Mouse (Mus musculus) liver, embryonic 15.5 days (tissue): ENCODE data around the gene Snx32. TPM values are rescaled to one million over a fixed set of nuclear protein-coding genes. Genes with fewer than 3 reads are reported as not detected.

ENCODE experiments used
- ATAC-seq: fragments of 200-750 bp; cut with Nextera tagmentation; 2 replicates; pipeline ENCODE4 v1.8.0; 2017; ENCODE audit warnings: moderate number of reproducible peaks, mild to moderate bottlenecking, moderate library complexity; ENCODE audit not compliant: insufficient read depth
- H3K27ac ChIP-seq: fragments of 300-500 bp; sonication (generic); replicated peaks from 2 replicates; pipeline ENCODE4 v1.5.1; 2015; ENCODE audit warnings: mild to moderate bottlenecking, inconsistent platforms
- H3K27me3 ChIP-seq: fragments of 300-500 bp; sonication (generic); 2 replicates; pipeline ENCODE4 v1.6.1; 2015; ENCODE audit warnings: mild to moderate bottlenecking, inconsistent platforms
- H3K36me3 ChIP-seq: fragments of 300-500 bp; sonication (generic); replicated peaks from 2 replicates; pipeline ENCODE4 v1.6.1; 2015; ENCODE audit warnings: moderate library complexity, mild to moderate bottlenecking, inconsistent platforms
- H3K4me1 ChIP-seq: fragments of 300-500 bp; sonication (generic); replicated peaks from 2 replicates; pipeline ENCODE4 v1.6.1; 2015; ENCODE audit warnings: inconsistent platforms
- H3K4me2 ChIP-seq: fragments of 300-500 bp; sonication (generic); 2 replicates; pipeline ENCODE4 v1.6.1; 2015; ENCODE audit warnings: moderate library complexity, mild to moderate bottlenecking, inconsistent platforms
- H3K4me3 ChIP-seq: fragments of 300-500 bp; sonication (generic); replicated peaks from 2 replicates; pipeline ENCODE4 v1.5.1; 2015; ENCODE audit warnings: mild to moderate bottlenecking, inconsistent platforms
- H3K9ac ChIP-seq: fragments of 300-500 bp; sonication (generic); 2 replicates; pipeline ENCODE4 v1.6.1; 2015; ENCODE audit warnings: moderate library complexity, mild to moderate bottlenecking, inconsistent platforms
- H3K9me3 ChIP-seq: fragments of 300-500 bp; sonication (generic); replicated peaks from 2 replicates; pipeline ENCODE4 v1.6.1; 2016; ENCODE audit warnings: inconsistent platforms
- WGBS: fragments of 180-500 bp; shearing (Covaris S2); methylation state at CpG from one replicate; pipeline ENCODE4 v1.1.7; 2015; ENCODE audit warnings: mixed read lengths; ENCODE audit not compliant: insufficient replicate concordance; 5-methylcytosine and 5-hydroxymethylcytosine counted together
- polyA plus RNA-seq: library from polyadenylated mRNA; unstranded; fragments of >200 nt; fragmentation: Nextera tagmentation; extraction: Ambion mirVana; gene quantifications from 2 replicates; pipeline ENCODE4 v1.2.1, GENCODE M21; 2015

Gene Snx32
- polyA plus RNA-seq, 1 experiment from 2014 or later: 7.0 TPM

DNA sequence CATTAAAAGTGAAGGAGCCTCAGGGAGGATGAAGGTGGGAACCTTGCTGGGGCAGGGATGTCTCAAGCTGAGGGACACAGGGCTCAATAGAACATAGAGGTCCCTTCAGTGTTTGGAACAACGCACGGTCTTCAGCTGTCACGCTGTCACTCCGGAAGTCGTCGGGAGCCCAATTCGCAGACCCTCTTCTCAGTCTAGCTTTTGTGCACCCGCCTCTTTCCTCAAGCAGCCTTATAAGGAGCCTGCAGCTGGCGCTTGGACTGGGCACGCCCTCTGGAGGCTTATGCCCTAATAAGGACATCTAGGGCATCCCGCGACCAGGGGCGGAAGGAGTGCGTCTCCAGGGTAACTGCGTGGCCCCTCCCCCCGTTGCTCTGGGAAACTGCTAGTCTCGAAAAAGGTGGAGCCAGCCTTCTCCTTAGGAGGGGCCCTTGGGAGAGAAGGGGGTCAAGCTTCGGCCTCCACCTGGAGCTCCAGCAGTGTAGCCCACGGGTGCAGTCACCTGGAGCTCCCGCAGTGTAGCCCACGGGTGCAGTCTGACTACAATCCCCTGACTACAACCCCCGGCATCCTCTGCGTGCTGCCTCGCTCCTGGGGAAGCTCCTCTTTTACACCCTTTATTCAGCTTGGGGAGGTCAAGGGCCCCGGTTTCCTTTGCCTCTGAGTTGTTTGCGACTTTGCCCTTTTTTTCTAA is 21.3 kb downstream of the Snx32 start:
- Histone ChIP-seq H3K4me2 (peak overlapping the region; percentile 97), H3K4me3 (peak overlapping the region; percentile 64), H3K36me3 (peaks cover 39% of the 10 kb centered on the region), H3K9ac (peak overlapping the region; percentile 76), H3K4me1 (peaks cover 58% of the 10 kb centered on the region), H3K27me3 (no peaks in the 10 kb centered on the region), H3K9me3 (no peaks in the 10 kb centered on the region), H3K27ac (peak overlapping the region; percentile 99)
- peak; percentile 73 for ATAC-seq
- WGBS: 0% methylated on average over 26 of the region's 26 CpGs

DNA sequence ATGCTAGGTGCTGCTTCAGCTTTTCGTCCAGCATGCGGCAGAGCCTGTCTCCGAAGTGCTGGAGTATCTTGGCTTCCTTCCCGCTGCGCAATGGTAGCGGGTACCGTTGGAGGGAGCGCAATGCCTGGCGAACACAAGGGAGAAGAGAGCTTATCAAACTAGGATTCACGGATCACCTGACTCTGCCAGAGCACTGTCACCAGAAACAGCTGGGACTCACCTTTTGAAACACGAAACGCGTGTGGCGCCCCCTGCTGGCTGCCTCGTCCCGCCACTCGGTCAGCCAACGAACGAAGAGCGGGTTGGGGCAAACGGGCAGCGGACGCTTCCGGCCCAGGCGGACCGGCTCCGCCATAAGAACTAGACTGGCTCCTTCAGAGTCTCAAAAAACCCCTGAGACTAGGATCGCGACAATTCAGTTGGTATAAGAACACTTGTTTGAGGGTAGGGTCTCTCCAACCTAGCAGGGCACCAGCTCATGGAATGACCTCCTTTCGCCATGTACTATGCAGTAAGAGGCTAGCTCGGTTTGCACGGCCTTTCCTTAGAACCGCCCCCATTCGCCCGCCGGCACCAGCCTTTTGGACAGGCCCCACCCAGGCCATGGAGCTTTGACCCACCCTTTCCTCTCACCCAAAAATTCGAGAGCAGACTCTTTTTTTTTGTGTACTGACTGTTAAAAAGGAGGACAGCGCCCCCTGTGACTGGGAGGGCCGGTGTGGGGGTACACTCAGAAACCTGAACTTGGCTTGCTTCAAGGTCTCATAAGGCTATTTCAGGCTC is 22.4 kb downstream of the Snx32 start, which contains the start of gene Mus81:
TSS of gene Mus81 (minus strand) at position 635 of the 783 bp plus-strand sequence.
- peaks cover 63% of the 10 kb centered on the region for H3K4me1 ChIP-seq

DNA sequence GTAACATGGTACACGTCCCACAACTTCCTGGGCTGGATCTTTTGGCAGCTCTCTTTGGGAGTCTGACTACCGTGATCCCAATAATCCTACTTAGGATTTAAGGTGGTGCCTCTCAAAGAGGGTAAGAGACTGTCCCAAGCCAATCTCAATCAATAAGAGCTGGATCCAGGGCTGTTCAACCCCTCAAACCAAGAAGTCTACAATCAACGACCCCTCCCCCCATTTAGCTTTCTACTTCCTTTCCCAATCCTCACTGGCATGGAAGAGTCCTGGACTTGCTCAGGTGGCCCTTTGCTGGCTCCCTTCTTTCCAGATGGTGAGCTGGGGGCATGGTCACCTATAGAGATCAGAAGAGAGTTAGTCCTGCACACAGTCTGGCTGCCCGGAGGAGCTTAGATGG is 23.6 kb downstream of the Snx32 start:
- peak overlapping the region; percentile 76; the same call in 1 of the 2 replicates for H3K9ac ChIP-seq
- no peaks in the 10 kb centered on the region for H3K27me3 ChIP-seq
- no peak for ATAC-seq
- peaks cover 52% of the 10 kb centered on the region for H3K4me1 ChIP-seq
- 73% methylated on average over 4 of the region's 4 CpGs for WGBS
- H3K36me3 ChIP-seq: peaks cover 31% of the 10 kb centered on the region
- H3K4me3 ChIP-seq: peak overlapping the region; percentile 64
- H3K27ac ChIP-seq: no peak overlapping the region; the same call in 1 of the 2 replicates
- H3K4me2 ChIP-seq: peak overlapping the region; percentile 97
- no peaks in the 10 kb centered on the region for H3K9me3 ChIP-seq

More for the DNA sequence above, 22.4 kb downstream of the Snx32 start, which contains the start of gene Mus81:
- peak; percentile 74 for ATAC-seq
- under 1% methylated on average over 39 of the region's 39 CpGs for WGBS
- peak within 1 kb of the TSS; percentile 64 for H3K4me3 ChIP-seq
- H3K9me3 ChIP-seq: no peaks in the 10 kb centered on the region
- H3K27me3 ChIP-seq: no peaks in the 10 kb centered on the region
- H3K36me3 ChIP-seq: peaks cover 37% of the 10 kb centered on the region
- peak within 1 kb of the TSS; percentile 99 for H3K27ac ChIP-seq
- H3K9ac ChIP-seq: peak within 1 kb of the TSS; percentile 76
- H3K4me2 ChIP-seq: peak within 1 kb of the TSS; percentile 97

DNA sequence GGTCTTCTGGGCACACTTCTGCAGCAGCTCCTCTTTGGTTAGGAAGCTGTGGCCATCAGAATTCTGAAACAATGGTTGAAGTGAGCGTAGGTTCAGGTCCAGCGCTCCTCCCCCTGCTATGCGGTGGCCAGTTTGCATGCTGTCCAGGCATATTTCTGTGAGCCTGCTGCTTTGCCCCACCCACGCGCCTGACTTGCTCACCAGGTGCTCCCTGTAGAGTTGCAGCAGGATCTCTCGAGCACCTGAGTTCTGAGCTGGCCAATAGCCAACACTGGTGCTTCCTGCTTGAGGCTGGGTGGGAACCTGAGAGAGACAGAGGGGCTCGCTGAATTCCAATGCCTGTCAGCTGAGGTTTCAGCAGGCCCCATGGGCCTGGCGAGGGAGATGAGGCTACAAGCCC is 24.1 kb downstream of the Snx32 start:
- Histone ChIP-seq H3K4me2 (no peak overlapping the region), H3K4me1 (peaks cover 49% of the 10 kb centered on the region), H3K27ac (no peak overlapping the region), H3K4me3 (no peak overlapping the region), H3K9ac (no peak overlapping the region), H3K36me3 (peaks cover 33% of the 10 kb centered on the region), H3K27me3 (no peaks in the 10 kb centered on the region), H3K9me3 (no peaks in the 10 kb centered on the region)
- no peak for ATAC-seq
- 82% methylated on average over 8 of the region's 8 CpGs for WGBS

DNA sequence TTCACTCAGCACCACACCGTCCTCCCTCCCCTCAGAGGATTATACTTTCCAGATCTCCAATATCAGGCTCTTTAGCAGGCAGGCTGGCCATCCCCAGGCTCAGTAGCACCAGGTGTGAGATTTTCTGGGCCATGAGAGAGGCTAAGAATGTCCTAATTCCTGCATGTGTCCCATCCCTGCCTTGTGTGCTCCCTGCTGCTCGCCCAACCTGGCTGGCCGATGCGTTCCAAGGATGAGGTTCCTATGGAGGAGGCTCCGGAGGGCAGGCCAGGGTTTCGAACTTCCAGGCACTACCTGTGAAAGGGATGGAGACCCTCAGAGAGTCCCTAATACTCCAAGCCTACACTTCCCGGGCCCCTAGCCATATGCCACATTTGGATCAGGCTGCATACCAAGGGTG is 24.5 kb downstream of the Snx32 start:
- 79% methylated on average over 7 of the region's 7 CpGs for WGBS

DNA sequence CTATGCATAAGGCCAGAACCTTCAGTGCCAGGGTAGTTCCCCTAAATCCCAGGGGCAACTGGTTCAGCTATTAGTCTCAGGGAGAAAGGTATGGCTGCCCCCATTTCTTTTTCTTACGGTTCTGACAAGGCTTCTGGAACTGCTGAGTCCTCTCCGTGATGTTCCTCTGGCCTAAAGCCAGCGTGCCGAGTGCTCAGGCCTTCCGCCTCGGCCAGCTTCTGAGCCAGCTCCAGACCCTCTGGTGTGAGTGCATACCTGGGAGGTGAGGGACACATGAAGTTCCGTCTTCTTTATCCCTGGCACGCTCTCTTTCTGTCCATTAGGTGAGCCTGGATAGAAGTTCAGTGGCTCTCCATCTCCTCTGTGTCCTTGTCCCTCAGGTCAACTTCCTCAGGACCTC is 25.0 kb downstream of the Snx32 start:
- H3K36me3 ChIP-seq: peaks cover 33% of the 10 kb centered on the region
- no peak overlapping the region for H3K27ac ChIP-seq
- H3K9me3 ChIP-seq: no peaks in the 10 kb centered on the region
- no peaks in the 10 kb centered on the region for H3K27me3 ChIP-seq
- peaks cover 46% of the 10 kb centered on the region for H3K4me1 ChIP-seq
- H3K4me3 ChIP-seq: no peak overlapping the region
- WGBS: 89% methylated on average over 8 of the region's 8 CpGs
- no peak overlapping the region for H3K4me2 ChIP-seq
- no peak overlapping the region for H3K9ac ChIP-seq
- ATAC-seq: no peak

More for the DNA sequence above, 24.5 kb downstream of the Snx32 start:
- Histone ChIP-seq H3K9me3 (no peaks in the 10 kb centered on the region), H3K4me3 (no peak overlapping the region), H3K27ac (no peak overlapping the region), H3K9ac (no peak overlapping the region), H3K36me3 (peaks cover 33% of the 10 kb centered on the region), H3K4me1 (peaks cover 46% of the 10 kb centered on the region), H3K4me2 (no peak overlapping the region), H3K27me3 (no peaks in the 10 kb centered on the region)
- no peak for ATAC-seq

DNA sequence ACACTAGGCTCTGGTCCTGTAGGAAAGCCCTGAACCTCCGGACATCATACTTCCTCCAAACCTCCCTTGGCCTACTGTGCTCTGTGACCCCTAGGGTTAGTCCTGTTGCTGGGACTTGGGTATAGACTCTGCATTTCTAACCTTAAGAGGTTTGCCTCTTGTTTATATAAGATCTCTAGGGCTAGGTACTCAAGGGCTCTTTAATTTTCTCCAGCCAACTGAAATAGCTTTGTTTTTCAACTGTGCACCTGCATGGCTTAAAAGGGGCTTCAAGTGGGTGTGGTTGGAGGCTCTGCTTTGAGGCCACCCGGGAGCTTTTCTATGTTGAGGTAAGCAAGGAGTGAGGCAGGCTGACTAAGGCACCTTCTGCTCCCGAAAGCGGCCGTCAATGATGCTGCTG is 25.8 kb downstream of the Snx32 start:
- H3K4me1 ChIP-seq: peaks cover 39% of the 10 kb centered on the region
- no peak for ATAC-seq
- no peaks in the 10 kb centered on the region for H3K27me3 ChIP-seq
- H3K4me3 ChIP-seq: no peak overlapping the region
- no peak overlapping the region for H3K9ac ChIP-seq
- H3K27ac ChIP-seq: no peak overlapping the region
- H3K4me2 ChIP-seq: no peak overlapping the region
- WGBS: 79% methylated on average over 5 of the region's 5 CpGs
- no peaks in the 10 kb centered on the region for H3K9me3 ChIP-seq
- peaks cover 33% of the 10 kb centered on the region for H3K36me3 ChIP-seq

DNA sequence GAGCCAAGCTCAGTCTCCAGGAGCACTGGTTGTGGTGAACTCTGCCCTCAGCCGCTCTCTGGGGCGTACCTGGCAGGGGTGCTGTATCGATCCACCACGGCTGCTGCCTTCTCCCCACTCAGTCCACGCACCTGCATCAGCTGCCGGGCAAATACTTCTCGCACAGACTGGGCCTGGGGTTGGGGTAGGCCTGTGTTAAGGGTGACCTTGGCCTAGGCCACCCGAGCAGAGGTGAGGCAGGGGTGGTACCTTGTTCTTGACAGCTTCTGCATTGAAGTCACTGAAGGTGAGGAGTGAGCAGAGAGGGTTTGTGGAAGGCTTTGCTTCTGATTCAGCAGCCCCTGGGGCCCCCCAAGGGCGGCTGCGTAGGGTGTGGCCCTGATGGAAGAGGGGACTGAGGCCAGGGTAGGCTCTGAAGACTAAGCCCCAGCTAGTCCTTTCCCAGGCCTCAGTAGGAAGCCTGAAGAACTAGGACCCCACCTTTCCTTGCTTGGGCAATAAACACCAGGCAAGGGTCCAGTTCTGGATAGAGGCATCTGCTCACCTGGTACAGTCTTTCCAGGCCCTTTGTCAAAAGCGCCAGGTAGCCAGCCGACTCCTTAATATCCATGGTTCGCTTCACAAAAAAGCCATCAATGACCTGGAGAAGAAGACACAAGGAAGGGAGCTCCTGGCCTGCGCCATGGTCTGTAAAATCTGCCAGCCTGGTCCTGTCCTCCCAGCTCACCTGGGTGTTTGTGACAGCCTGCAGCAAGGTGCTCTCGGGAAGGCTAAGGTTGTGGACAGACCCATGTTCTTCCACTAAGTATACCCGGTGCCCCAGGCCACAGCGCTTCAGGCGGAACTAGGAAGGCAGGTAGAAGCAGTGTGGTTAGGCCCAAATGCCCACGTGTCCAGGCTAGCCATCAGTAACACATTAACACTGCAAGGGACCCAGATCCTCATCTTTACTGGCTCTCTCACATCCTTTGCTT is 26.7 kb downstream of the Snx32 start:
- 80% methylated on average over 19 of the region's 19 CpGs for WGBS

DNA sequence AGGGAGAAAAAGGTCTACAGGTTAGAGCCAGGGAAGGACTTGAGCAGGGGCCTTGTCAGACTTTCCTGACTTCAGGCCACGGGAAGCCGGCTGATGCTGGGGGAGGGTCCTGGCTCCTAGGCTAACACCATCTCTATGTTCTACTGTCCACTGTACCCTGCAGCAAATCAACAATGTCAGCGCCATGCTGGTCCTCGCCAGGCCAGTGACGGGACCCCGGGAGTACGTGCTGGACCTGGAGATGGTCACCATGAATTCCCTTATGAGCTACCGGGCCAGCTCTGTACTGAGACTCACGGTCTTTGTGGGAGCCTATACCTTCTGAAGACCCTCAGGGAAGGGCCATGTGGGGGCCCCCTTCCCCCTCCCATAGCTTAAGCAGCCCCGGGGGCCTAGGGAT is 28.9 kb downstream of the Snx32 start:
- H3K9ac ChIP-seq: no peak overlapping the region
- no peak for ATAC-seq
- H3K4me2 ChIP-seq: no peak overlapping the region
- H3K9me3 ChIP-seq: no peaks in the 10 kb centered on the region
- 82% methylated on average over 10 of the region's 10 CpGs for WGBS
- H3K27ac ChIP-seq: no peak overlapping the region
- no peak overlapping the region for H3K4me3 ChIP-seq
- peaks cover 33% of the 10 kb centered on the region for H3K36me3 ChIP-seq
- H3K4me1 ChIP-seq: peaks cover 9% of the 10 kb centered on the region
- H3K27me3 ChIP-seq: 0 out of 2 replicates have a peak, but pooled peaks cover 7% of the 10 kb centered on the region

More for the DNA sequence above, 26.7 kb downstream of the Snx32 start:
- no peaks in the 10 kb centered on the region for H3K9me3 ChIP-seq
- H3K27me3 ChIP-seq: no peaks in the 10 kb centered on the region
- H3K4me2 ChIP-seq: no peak overlapping the region
- H3K4me1 ChIP-seq: peaks cover 31% of the 10 kb centered on the region
- peaks cover 33% of the 10 kb centered on the region for H3K36me3 ChIP-seq
- H3K4me3 ChIP-seq: no peak overlapping the region
- no peak overlapping the region for H3K9ac ChIP-seq
- ATAC-seq: no peak
- no peak overlapping the region for H3K27ac ChIP-seq

DNA sequence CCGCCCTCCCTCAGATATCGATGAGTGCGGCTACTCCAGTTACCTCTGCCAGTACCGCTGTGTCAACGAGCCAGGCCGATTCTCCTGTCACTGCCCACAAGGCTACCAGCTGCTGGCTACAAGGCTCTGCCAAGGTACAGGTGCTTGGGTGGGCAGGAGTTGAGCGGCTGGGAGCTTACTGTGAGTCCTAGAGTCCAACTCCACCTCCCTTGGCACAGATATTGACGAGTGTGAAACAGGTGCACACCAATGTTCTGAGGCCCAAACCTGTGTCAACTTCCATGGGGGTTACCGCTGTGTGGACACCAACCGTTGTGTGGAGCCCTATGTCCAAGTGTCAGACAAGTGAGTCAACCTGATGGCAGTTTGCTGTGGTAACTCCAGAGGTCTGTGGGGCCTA is 30.3 kb downstream of the Snx32 start:
- no peak for ATAC-seq
- Histone ChIP-seq H3K27me3 (peaks cover 19% of the 10 kb centered on the region), H3K4me3 (no peak overlapping the region), H3K36me3 (peaks cover 22% of the 10 kb centered on the region), H3K27ac (no peak overlapping the region), H3K4me1 (peaks cover 10% of the 10 kb centered on the region), H3K9ac (no peak overlapping the region), H3K4me2 (no peak overlapping the region), H3K9me3 (no peaks in the 10 kb centered on the region)
- 73% methylated on average over 10 of the region's 10 CpGs for WGBS
